Mouse (Mus musculus): ENCODE measurements around the gene Dst. TPM values are rescaled to one million over a fixed set of nuclear protein-coding genes. Genes with fewer than 3 reads are reported as not detected.
A peak's percentile ranks its signal among the peaks of the same experiment; 100 is the strongest.

Gene Dst
- polyA plus RNA-seq, 1 experiment from 2014 or later: 44.3 TPM

DNA sequence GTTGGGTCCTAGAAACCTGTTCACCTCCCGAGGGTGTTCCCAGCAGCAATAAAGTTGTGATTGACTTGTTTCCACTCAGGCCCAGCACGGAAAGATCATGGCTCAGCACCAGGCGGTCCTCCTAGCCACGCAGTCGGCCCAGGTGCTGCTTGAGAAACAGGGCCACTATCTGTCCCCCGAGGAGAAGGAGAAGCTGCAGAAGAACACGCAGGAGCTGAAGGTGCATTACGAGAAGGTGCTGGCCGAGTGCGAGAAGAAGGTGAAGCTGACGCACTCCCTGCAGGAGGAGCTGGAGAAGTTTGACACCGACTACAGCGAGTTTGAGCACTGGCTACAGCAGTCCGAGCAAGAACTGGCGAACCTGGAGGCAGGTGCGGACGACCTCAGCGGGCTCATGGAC, 292.8 kb downstream of the Dst start:
- WGBS: 88% methylated on average over 18 of the region's 18 CpGs
- Histone ChIP-seq H3K9ac (ENCODE audit: low read depth, low read length) (no peak overlapping the region), H3K36me3 (ENCODE audit: control insufficient read depth, insufficient read depth, low read length) (peaks cover 32% of the 10 kb centered on the region)

DNA sequence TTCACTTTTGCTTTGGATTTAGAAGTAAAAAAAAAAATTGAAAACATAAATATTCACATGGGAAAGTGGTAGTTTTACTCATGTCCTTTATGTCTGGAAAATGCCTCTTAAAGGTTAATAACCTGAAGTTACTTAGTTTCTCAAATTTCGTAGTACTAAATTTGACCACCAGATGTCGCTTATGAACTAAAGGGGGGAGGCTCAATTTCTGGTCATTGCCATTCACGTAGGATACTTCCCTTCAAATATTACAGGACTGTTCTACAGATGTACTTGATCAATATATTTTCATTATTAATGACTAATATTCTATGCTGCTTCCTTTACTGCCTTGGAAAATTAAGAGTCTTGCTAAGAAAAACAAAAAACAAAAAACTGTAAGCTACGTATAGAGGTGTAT, 293.5 kb downstream of the Dst start:
- WGBS: 41% methylated on average over 4 of the region's 4 CpGs
- H3K9me3 ChIP-seq (ENCODE audit: control insufficient read depth, low read length): no peaks in the 10 kb centered on the region

More for the DNA sequence above, 292.8 kb downstream of the Dst start:
- Histone ChIP-seq H3K4me3 (ENCODE audit: low read length) (no peak overlapping the region), H3K4me1 (ENCODE audit: control insufficient read depth, insufficient read depth, low read length) (no peaks in the 10 kb centered on the region), H3K27me3 (ENCODE audit: control insufficient read depth, insufficient read depth, low read length) (no peaks in the 10 kb centered on the region), H3K9me3 (ENCODE audit: control insufficient read depth, low read length) (no peaks in the 10 kb centered on the region), H3K4me2 (replicated peaks; ENCODE audit: low read depth, low read length) (no peak overlapping the region), H3K27ac (ENCODE audit: low read depth, low read length) (no peak overlapping the region)
- ATAC-seq (ENCODE audit: low FRiP score, low TSS enrichment): no peak

DNA sequence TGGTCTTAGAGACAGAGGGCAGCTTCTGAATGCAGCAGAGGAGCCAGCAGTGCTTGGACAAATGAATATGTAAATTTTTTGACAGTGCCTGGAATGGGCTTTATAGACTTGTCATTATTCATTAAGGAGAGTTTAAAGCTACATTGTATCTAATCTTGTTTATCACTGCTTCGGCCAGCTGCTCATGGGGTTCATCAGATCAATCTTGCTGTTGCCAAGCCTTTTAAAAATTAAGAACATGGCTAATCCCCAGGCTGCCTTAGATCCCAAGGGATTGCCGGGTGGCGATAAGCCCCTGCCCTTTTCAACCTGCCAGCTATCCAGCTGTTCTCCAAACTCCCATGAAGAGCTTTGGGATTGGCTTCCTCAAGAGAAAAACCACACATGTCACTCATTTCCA, 303.7 kb downstream of the Dst start:
- Histone ChIP-seq H3K27ac (ENCODE audit: low read depth, low read length) (no peak overlapping the region), H3K9me3 (ENCODE audit: control insufficient read depth, low read length) (no peaks in the 10 kb centered on the region), H3K4me2 (replicated peaks; ENCODE audit: low read depth, low read length) (no peak overlapping the region), H3K4me3 (ENCODE audit: low read length) (no peak overlapping the region), H3K27me3 (ENCODE audit: control insufficient read depth, insufficient read depth, low read length) (no peaks in the 10 kb centered on the region), H3K4me1 (ENCODE audit: control insufficient read depth, insufficient read depth, low read length) (no peaks in the 10 kb centered on the region), H3K36me3 (ENCODE audit: control insufficient read depth, insufficient read depth, low read length) (peaks cover 33% of the 10 kb centered on the region), H3K9ac (ENCODE audit: low read depth, low read length) (no peak overlapping the region)
- WGBS: 87% methylated on average over 3 of the region's 3 CpGs
- ATAC-seq (ENCODE audit: low FRiP score, low TSS enrichment): no peak

More for the DNA sequence above, 293.5 kb downstream of the Dst start:
- Histone ChIP-seq H3K4me2 (replicated peaks; ENCODE audit: low read depth, low read length) (no peak overlapping the region), H3K4me3 (ENCODE audit: low read length) (no peak overlapping the region), H3K27ac (ENCODE audit: low read depth, low read length) (no peak overlapping the region), H3K36me3 (ENCODE audit: control insufficient read depth, insufficient read depth, low read length) (peaks cover 28% of the 10 kb centered on the region), H3K9ac (ENCODE audit: low read depth, low read length) (no peak overlapping the region), H3K4me1 (ENCODE audit: control insufficient read depth, insufficient read depth, low read length) (no peaks in the 10 kb centered on the region), H3K27me3 (ENCODE audit: control insufficient read depth, insufficient read depth, low read length) (no peaks in the 10 kb centered on the region)
- ATAC-seq (ENCODE audit: low FRiP score, low TSS enrichment): no peak

DNA sequence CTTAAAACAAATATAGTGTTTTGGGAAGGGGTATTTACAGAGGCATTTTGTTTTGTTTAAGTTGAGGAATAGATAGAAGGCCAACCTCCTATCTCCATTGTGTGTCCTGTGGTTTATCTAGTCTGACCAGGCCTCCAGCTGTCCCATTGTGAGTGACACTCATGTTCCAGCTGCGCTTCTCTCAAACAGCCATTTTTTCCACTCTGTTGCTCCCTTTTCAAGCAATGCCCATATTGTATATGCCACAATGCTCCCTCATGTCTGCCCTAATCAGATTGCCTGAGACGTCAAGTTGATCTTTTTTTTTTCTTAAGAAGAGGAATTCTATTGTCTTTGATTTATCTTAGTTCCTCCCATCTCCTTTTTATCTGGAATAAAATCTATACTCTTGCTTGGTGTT, 308.4 kb downstream of the Dst start:
- ATAC-seq (ENCODE audit: low FRiP score, low TSS enrichment): no peak
- Histone ChIP-seq H3K9ac (ENCODE audit: low read depth, low read length) (no peak overlapping the region), H3K36me3 (ENCODE audit: control insufficient read depth, insufficient read depth, low read length) (peaks cover 32% of the 10 kb centered on the region), H3K4me2 (replicated peaks; ENCODE audit: low read depth, low read length) (no peak overlapping the region), H3K4me1 (ENCODE audit: control insufficient read depth, insufficient read depth, low read length) (no peaks in the 10 kb centered on the region), H3K4me3 (ENCODE audit: low read length) (no peak overlapping the region), H3K27me3 (ENCODE audit: control insufficient read depth, insufficient read depth, low read length) (no peaks in the 10 kb centered on the region), H3K9me3 (ENCODE audit: control insufficient read depth, low read length) (no peaks in the 10 kb centered on the region), H3K27ac (ENCODE audit: low read depth, low read length) (no peak overlapping the region)
- 81% methylated on average over 2 of the region's 2 CpGs for WGBS

DNA sequence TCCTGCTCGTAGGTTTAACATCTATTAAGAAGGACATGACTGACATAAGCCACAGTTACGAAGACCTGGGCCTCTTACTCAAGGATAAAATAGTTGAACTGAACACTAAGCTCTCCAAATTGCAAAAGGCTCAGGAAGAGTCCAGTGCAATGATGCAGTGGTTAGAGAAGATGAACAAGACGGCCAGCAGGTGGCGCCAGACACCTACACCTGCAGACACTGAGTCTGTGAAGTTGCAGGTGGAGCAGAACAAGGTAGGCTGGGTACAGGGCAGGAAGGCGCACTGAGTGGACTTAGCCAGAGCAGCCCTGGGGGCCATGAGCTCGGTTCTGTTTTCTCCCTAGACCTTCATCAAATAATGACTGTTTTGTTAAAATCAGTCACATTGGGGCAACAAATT, 310.3 kb downstream of the Dst start:
- Histone ChIP-seq H3K4me2 (replicated peaks; ENCODE audit: low read depth, low read length) (no peak overlapping the region), H3K27me3 (ENCODE audit: control insufficient read depth, insufficient read depth, low read length) (no peaks in the 10 kb centered on the region), H3K36me3 (ENCODE audit: control insufficient read depth, insufficient read depth, low read length) (peaks cover 19% of the 10 kb centered on the region; the same call in 1 of the 2 replicates), H3K9me3 (ENCODE audit: control insufficient read depth, low read length) (no peaks in the 10 kb centered on the region), H3K9ac (ENCODE audit: low read depth, low read length) (no peak overlapping the region), H3K27ac (ENCODE audit: low read depth, low read length) (no peak overlapping the region), H3K4me3 (ENCODE audit: low read length) (no peak overlapping the region), H3K4me1 (ENCODE audit: control insufficient read depth, insufficient read depth, low read length) (no peaks in the 10 kb centered on the region)
- WGBS: 39% methylated on average over 6 of the region's 6 CpGs
- peak; percentile 69; the same call in 1 of the 2 replicates for ATAC-seq (ENCODE audit: low FRiP score, low TSS enrichment)

DNA sequence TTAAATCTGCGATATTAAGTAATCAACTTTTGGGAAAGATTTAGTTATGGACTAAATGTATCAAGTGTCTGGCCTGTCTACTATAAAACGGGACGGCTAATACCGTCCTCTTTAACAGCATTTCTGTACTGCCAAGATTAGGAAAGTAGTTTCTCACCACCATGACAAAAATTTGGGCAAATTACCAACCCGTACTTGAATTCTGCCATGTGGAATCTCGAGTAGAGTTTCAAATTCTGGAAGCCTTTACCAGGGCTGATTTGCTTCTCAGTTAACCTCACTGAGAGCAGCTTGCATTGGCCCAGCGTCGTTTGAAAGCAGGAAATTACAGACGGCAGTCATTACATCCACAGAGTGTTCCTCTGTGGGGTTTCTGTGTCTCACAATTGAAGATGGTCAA, 310.8 kb downstream of the Dst start:
- H3K4me1 ChIP-seq (ENCODE audit: control insufficient read depth, insufficient read depth, low read length): no peaks in the 10 kb centered on the region
- no peak for ATAC-seq (ENCODE audit: low FRiP score, low TSS enrichment)
- WGBS: 89% methylated on average over 9 of the region's 9 CpGs
- no peak overlapping the region for H3K9ac ChIP-seq (ENCODE audit: low read depth, low read length)
- H3K27me3 ChIP-seq (ENCODE audit: control insufficient read depth, insufficient read depth, low read length): no peaks in the 10 kb centered on the region
- no peaks in the 10 kb centered on the region for H3K9me3 ChIP-seq (ENCODE audit: control insufficient read depth, low read length)
- H3K36me3 ChIP-seq (ENCODE audit: control insufficient read depth, insufficient read depth, low read length): peaks cover 16% of the 10 kb centered on the region; the same call in 1 of the 2 replicates
- H3K27ac ChIP-seq (ENCODE audit: low read depth, low read length): no peak overlapping the region
- no peak overlapping the region for H3K4me3 ChIP-seq (ENCODE audit: low read length)
- H3K4me2 ChIP-seq (replicated peaks; ENCODE audit: low read depth, low read length): no peak overlapping the region

GRCm38 (mm10) chr1:34220094-34220601, 312.1 kb downstream of the Dst start:
- H3K4me1 ChIP-seq (ENCODE audit: control insufficient read depth, insufficient read depth, low read length): no peaks in the 10 kb centered on the region
- no peak overlapping the region for H3K4me3 ChIP-seq (ENCODE audit: low read length)
- ATAC-seq (ENCODE audit: low FRiP score, low TSS enrichment): no peak
- 92% methylated on average over 11 of the region's 11 CpGs for WGBS
- no peaks in the 10 kb centered on the region for H3K9me3 ChIP-seq (ENCODE audit: control insufficient read depth, low read length)
- H3K9ac ChIP-seq (ENCODE audit: low read depth, low read length): no peak overlapping the region
- peaks cover 16% of the 10 kb centered on the region; the same call in 1 of the 2 replicates for H3K36me3 ChIP-seq (ENCODE audit: control insufficient read depth, insufficient read depth, low read length)
- no peak overlapping the region for H3K27ac ChIP-seq (ENCODE audit: low read depth, low read length)
- no peak overlapping the region for H3K4me2 ChIP-seq (replicated peaks; ENCODE audit: low read depth, low read length)
- H3K27me3 ChIP-seq (ENCODE audit: control insufficient read depth, insufficient read depth, low read length): no peaks in the 10 kb centered on the region

DNA sequence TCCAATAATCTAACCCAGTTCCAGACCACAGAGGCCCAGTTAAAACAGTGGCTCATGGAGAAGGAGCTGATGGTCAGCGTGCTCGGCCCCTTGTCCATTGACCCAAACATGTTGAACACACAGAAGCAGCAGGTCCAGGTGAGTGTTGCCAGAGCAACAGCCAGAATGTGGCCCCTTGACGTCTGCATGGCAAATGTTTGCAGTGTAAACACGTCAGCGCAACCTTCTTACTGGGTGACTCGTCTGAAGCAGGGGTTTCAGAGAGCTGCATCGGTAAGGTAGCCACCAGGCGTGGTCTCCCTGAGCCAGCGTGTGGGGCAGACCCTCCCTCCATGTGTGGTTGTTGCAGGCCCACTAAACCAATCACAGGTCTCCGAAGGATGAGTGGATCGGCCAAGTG, 315.8 kb downstream of the Dst start:
- peaks cover 29% of the 10 kb centered on the region for H3K36me3 ChIP-seq (ENCODE audit: control insufficient read depth, insufficient read depth, low read length)
- no peak overlapping the region for H3K9ac ChIP-seq (ENCODE audit: low read depth, low read length)
- 91% methylated on average over 11 of the region's 11 CpGs for WGBS
- H3K4me2 ChIP-seq (replicated peaks; ENCODE audit: low read depth, low read length): no peak overlapping the region
- no peak overlapping the region for H3K4me3 ChIP-seq (ENCODE audit: low read length)
- no peak overlapping the region for H3K27ac ChIP-seq (ENCODE audit: low read depth, low read length)
- no peaks in the 10 kb centered on the region for H3K4me1 ChIP-seq (ENCODE audit: control insufficient read depth, insufficient read depth, low read length)
- H3K9me3 ChIP-seq (ENCODE audit: control insufficient read depth, low read length): no peaks in the 10 kb centered on the region
- no peak for ATAC-seq (ENCODE audit: low FRiP score, low TSS enrichment)
- no peaks in the 10 kb centered on the region for H3K27me3 ChIP-seq (ENCODE audit: control insufficient read depth, insufficient read depth, low read length)

DNA sequence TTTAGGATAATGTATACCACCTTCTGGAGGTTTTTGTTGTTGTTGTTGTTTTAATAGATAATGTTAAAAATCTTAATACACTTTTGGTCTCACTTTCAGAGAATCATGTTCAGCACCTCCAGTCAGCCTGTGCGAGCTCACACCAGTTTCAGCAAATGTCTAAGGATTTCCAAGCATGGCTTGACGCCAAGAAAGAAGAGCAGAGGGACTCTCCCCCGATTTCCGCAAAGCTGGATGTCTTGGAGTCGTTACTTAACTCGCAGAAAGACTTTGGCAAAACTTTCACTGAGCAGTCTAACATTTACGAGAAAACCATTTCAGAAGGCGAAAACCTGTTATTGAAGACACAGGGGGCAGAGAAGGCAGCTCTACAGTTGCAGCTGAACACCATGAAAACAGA, 319.7 kb downstream of the Dst start:
- no peaks in the 10 kb centered on the region for H3K4me1 ChIP-seq (ENCODE audit: control insufficient read depth, insufficient read depth, low read length)
- WGBS: 75% methylated on average over 8 of the region's 8 CpGs
- no peaks in the 10 kb centered on the region for H3K27me3 ChIP-seq (ENCODE audit: control insufficient read depth, insufficient read depth, low read length)
- H3K27ac ChIP-seq (ENCODE audit: low read depth, low read length): no peak overlapping the region
- no peak for ATAC-seq (ENCODE audit: low FRiP score, low TSS enrichment)
- H3K4me3 ChIP-seq (ENCODE audit: low read length): no peak overlapping the region
- H3K9me3 ChIP-seq (ENCODE audit: control insufficient read depth, low read length): no peaks in the 10 kb centered on the region
- no peak overlapping the region for H3K9ac ChIP-seq (ENCODE audit: low read depth, low read length)
- H3K36me3 ChIP-seq (ENCODE audit: control insufficient read depth, insufficient read depth, low read length): peaks cover 22% of the 10 kb centered on the region
- H3K4me2 ChIP-seq (replicated peaks; ENCODE audit: low read depth, low read length): no peak overlapping the region
